Mouse (Mus musculus) CH12F3 (cell line): ENCODE results near the gene Fto.

Experiments used
- in situ Hi-C: fragments of 300-500 bp; cut with MboI; formaldehyde crosslinking; loops from 2 replicates; pipeline ENCODE4 v1.14.3; 2020; ENCODE audit warnings: low sequenced_read_pairs

Fto gene

GRCm38 (mm10) chr8:91518085-91518484 is 204.8 kb downstream of the Fto start:
- in situ Hi-C loops, result no loop called here

GRCm38 (mm10) chr8:91522201-91522600 is 208.9 kb downstream of the Fto start:
- in situ Hi-C loops, result no loop called here

GRCm38 (mm10) chr8:91524056-91524864 is 210.9 kb downstream of the Fto start:
- in situ Hi-C loops, result no loop called here

- in situ Hi-C loops, result loop anchor here (25.0 kb wide), 1 partner anchor 1487 kb away; no protein-coding TSS in a partner anchor
These were observed 211.5 kb downstream of the Fto start for GRCm38 (mm10) chr8:91524865-91525250.

- in situ Hi-C loops, result loop anchor here (25.0 kb wide), 1 partner anchor 1487 kb away; no protein-coding TSS in a partner anchor
These were observed 212.1 kb downstream of the Fto start for GRCm38 (mm10) chr8:91525342-91525817.

GRCm38 (mm10) chr8:91528967-91529366 is 215.6 kb downstream of the Fto start:
- in situ Hi-C loops, result loop anchor here (25.0 kb wide), 1 partner anchor 1483 kb away; no protein-coding TSS in a partner anchor

- in situ Hi-C loops, result loop anchor here (25.0 kb wide), 1 partner anchor 1483 kb away; no protein-coding TSS in a partner anchor
These were observed 216.4 kb downstream of the Fto start for GRCm38 (mm10) chr8:91529699-91530098.

- in situ Hi-C loops, result loop anchor here (25.0 kb wide), 1 partner anchor 1482 kb away; no protein-coding TSS in a partner anchor
These were observed 217.3 kb downstream of the Fto start for GRCm38 (mm10) chr8:91530656-91531055.

GRCm38 (mm10) chr8:91531971-91532370 is 218.6 kb downstream of the Fto start:
- in situ Hi-C loops, result loop anchor here (25.0 kb wide), 1 partner anchor 1480 kb away; no protein-coding TSS in a partner anchor

GRCm38 (mm10) chr8:91532671-91533436 is 219.5 kb downstream of the Fto start:
- in situ Hi-C loops, result loop anchor here (25.0 kb wide), 1 partner anchor 1479 kb away; no protein-coding TSS in a partner anchor

- in situ Hi-C loops, result loop anchor here (25.0 kb wide), 1 partner anchor 1478 kb away; no protein-coding TSS in a partner anchor
These were observed 221.4 kb downstream of the Fto start for GRCm38 (mm10) chr8:91534752-91535151.

- in situ Hi-C loops, result loop anchor here (25.0 kb wide), 1 partner anchor 1474 kb away; no protein-coding TSS in a partner anchor
These were observed 224.8 kb downstream of the Fto start for GRCm38 (mm10) chr8:91538109-91538508.

- in situ Hi-C loops, result loop anchor here (25.0 kb wide), 1 partner anchor 1473 kb away; no protein-coding TSS in a partner anchor
These were observed 225.6 kb downstream of the Fto start for GRCm38 (mm10) chr8:91538892-91539291.

GRCm38 (mm10) chr8:91539586-91539985 is 226.3 kb downstream of the Fto start:
- in situ Hi-C loops, result loop anchor here (25.0 kb wide), 1 partner anchor 1473 kb away; no protein-coding TSS in a partner anchor

- in situ Hi-C loops, result loop anchor here (25.0 kb wide), 1 partner anchor 1471 kb away; no protein-coding TSS in a partner anchor
These were observed 227.9 kb downstream of the Fto start for GRCm38 (mm10) chr8:91541229-91541628.

- in situ Hi-C loops, result loop anchor here (25.0 kb wide), 1 partner anchor 1467 kb away; no protein-coding TSS in a partner anchor
These were observed 232.2 kb downstream of the Fto start for GRCm38 (mm10) chr8:91545561-91545960.

GRCm38 (mm10) chr8:91546599-91546998 is 233.3 kb downstream of the Fto start:
- in situ Hi-C loops, result loop anchor here (25.0 kb wide), 1 partner anchor 1466 kb away; no protein-coding TSS in a partner anchor

GRCm38 (mm10) chr8:91550131-91550530 is 236.8 kb downstream of the Fto start:
- in situ Hi-C loops, result no loop called here

GRCm38 (mm10) chr8:91551166-91551765 is 237.9 kb downstream of the Fto start:
- in situ Hi-C loops, result no loop called here
